Mouse (Mus musculus) cerebellum, adult 9-10 months (tissue): ENCODE measurements around the gene Sp6.

Experiments
- DNase-seq: peaks from one replicate; pipeline ENCODE4 v3.0.0; 2022

The Sp6 gene

DNA sequence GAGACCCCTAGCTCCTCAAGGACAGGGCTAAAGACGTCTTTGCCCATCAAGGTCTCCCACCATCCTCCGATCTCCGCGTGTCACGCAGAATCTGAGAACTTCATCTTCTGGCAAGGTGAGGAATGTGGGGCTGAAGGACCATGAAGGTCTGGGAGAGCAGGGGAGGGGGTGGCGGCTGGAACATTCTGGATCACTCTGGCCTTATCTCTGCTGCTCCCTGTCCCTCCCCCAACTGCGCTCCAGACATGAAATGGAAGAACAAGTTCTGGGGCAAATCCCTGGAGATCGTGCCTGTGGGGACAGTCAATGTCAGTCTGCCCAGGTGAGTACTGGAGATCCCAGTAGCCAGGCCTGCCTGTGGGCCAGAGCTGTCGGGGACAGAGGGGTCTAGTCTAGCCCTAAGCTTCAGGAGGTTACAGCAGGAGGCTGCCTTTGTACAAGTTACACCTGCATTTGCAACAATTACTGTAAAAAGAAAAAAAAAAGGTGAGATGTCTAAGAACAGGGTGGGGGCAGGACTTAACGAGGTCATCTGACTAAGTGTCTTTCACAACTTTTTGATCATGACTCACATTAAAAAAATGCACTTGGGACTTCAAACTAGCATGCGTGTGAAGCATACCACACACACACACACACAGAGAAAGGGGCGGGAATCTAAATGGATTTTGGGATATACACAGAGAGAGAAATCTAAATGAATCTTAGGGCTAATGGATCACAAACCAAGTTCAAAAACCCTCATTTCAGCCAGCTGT is 52.5 kb downstream of the Sp6 start:
- no peak for DNase-seq

DNA sequence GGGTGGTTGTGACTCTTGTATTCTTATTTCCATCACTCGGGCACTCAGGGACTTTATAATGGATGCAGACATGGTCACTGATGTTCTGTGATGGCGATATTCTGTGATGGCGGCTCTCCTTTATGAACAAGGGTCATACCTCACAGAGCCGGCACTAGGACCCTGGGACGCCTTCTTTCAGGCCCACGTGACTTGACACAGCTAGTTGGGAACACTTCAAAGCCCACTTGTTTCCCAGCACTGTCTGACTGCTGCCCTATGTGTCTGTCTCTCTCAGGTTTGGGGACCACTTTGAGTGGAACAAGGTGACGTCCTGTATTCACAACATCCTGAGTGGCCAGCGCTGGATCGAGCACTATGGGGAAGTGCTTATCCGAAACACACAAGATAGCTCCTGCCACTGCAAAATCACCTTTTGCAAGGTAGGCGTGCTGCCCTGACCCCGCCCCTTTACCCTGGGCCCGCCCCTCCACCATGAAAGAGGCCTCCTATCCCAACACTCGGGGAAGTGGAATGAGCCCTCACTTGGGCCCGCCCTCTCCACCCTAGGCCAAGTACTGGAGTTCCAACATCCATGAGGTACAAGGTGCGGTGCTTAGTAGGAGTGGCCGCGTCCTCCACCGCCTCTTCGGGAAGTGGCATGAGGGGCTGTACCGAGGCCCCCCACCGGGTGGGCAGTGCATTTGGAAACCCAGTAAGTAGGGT is 53.6 kb downstream of the Sp6 start:
- DNase-seq: no peak

DNA sequence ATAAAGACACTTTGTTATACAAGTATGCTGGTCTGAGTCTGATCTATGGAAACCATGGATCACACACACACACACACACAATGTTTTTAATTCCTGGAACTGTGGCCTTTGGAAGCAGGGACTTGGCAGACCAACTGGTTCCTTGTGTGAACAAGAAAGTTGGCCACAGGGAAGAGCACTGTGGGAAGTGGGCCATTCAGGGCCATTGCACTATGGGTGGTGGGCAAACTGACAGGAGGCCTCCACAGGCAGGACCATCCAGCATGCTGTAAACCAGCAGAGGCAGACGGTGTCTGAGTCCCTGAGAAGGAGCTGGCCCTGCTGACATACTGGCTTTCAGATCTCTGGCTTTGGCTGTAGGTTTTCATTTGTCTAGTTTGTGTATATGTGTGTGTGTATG is 56.1 kb downstream of the Sp6 start:
- DNase-seq: no peak

DNA sequence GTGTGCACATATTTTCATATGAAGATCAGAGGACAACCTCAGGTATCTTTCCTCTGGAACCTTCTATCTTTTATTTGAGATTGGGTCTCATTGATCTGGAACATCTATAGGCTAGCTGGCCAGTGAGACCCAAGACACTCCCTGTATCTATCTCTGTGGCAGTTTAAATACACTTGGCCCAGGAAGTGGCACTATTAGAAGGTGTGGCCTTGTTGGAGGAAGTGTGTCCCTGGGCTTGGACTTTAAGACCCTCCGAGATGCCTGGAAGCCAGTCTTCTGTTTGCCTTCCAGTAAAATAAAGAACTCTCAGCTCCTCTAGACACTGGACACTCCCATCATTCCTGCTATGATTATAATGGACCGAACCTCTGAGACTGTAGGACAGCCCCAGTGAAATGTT is 56.6 kb downstream of the Sp6 start:
- no peak for DNase-seq

DNA sequence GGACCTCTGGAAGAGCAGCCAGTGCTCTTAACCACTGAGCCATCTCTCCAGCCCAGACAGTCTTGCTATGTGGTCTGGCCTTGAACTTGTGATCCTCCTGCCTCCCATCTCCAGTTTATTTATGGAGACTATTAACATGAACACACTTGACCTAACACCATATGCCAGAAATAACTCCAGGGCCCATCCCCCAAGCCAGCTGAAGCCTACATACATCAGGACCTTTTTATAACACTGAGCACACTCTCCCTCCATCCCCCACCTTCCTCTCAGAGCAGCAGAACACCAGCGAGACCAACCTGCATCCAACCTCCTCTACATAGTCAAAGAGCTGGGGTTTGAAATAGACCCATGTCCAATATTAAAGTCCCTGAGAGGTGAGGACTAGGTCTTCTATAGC is 57.9 kb downstream of the Sp6 start:
- DNase-seq: no peak

DNA sequence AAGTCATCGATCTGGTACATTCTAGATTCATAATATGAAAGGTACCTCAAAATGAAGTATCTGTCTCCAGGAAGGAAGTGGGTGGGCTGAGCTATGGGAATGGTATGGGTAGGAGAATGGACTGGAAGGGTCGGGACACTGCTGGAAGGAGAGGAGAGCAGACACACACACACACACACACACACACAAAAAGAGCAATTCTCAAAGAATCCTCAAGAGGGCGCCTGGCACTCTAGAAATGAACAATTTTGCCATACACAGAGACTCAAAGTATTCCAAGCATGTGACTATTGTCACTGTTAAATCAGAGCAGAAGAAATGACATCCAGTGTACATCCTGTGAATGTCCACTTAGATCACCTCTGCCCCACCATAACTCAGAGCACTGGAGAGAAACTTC is 59.3 kb downstream of the Sp6 start:
- peak; percentile 64 for DNase-seq

DNA sequence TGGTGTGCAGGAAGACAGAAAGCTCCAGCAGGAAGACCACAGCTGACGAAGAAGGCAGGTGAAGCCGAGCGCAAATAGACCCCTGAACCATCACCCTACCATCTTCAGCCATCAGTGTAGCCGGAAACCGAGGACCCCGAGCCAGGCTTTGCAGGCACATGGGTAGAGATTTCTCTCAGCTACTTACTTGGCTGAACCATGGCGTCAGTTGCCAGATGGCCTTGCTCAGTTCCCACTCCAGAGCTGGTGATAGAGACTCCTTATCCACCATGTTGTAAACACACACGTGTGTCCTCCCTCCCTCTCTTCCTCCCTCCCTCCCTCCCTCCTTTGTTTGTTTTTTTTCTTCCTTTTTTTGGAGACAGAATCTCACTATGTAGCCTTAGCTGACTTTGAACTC is 61.0 kb downstream of the Sp6 start:
- no peak for DNase-seq
